Mouse (Mus musculus) testis, adult 2 months (tissue): ENCODE results near the gene Coq8b. TPM values are rescaled to one million over a fixed set of nuclear protein-coding genes. Genes with fewer than 3 reads are reported as not detected.

Source experiments
- H3K27ac ChIP-seq: fragments of 200-500 bp; 2 replicates; pipeline ENCODE4 v1.5.1; 2012; ENCODE audit warnings: low read depth, low read length; ENCODE audit not compliant: control insufficient read depth, insufficient read depth
- H3K27me3 ChIP-seq: fragments of 200-500 bp; 2 replicates; pipeline ENCODE4 v1.6.1; 2012; ENCODE audit warnings: mild to moderate bottlenecking, low read length, moderate library complexity; ENCODE audit not compliant: control insufficient read depth, insufficient read depth
- H3K36me3 ChIP-seq: fragments of 200-500 bp; 2 replicates; pipeline ENCODE4 v1.6.1; 2012; ENCODE audit warnings: mild to moderate bottlenecking, low read length; ENCODE audit not compliant: control insufficient read depth, insufficient read depth
- H3K4me1 ChIP-seq: fragments of 200-500 bp; 2 replicates; pipeline ENCODE4 v1.6.1; 2012; ENCODE audit warnings: low read length; ENCODE audit not compliant: control insufficient read depth, insufficient read depth
- H3K4me3 ChIP-seq: fragments of 200-500 bp; 2 replicates; pipeline ENCODE4 v1.5.1; 2012; ENCODE audit warnings: low read depth, mild to moderate bottlenecking, low read length, moderate library complexity, mixed read lengths; ENCODE audit not compliant: control insufficient read depth
- CTCF ChIP-seq: fragments of 200-500 bp; IDR thresholded peaks from 2 replicates; pipeline ENCODE4 v1.5.1; 2012; ENCODE audit warnings: low read depth, mild to moderate bottlenecking, inconsistent platforms, low read length, moderate library complexity; ENCODE audit not compliant: control insufficient read depth, insufficient read depth, insufficient replicate concordance
- POLR2A ChIP-seq: fragments of 200-500 bp; IDR thresholded peaks from 2 replicates; pipeline ENCODE4 v1.6.1; 2012; ENCODE audit warnings: low read depth, mild to moderate bottlenecking, inconsistent platforms, low read length, moderate library complexity; ENCODE audit not compliant: control insufficient read depth
- polyA plus RNA-seq: library from polyadenylated mRNA; depleted of rRNA; stranded (reverse); fragments of >200 nt; gene quantifications from 2 replicates; pipeline ENCODE4 v1.2.3, GENCODE M21; 2012

The Coq8b gene
- polyA plus RNA-seq, 1 experiment = 33.7 TPM

DNA sequence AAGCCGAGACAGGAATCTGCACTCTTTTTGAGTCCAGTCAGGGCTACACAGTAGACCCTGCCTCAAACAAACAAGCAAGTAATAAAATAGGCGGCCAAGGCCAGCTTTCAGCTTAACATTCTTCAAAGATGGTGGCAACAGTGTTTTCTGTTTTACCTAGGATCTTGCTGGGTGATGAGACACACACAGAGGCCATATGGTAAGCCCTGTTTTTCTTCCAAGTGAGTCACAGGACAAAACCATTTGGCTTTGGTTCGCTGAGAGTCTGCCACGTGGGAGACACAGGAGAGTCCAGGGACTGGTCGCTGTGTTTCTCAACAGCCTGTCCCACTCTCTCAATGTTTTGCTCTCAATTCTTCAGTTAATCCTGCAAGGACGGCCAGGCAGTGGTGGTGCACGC, 14.2 kb upstream of the Coq8b start:
- Histone ChIP-seq H3K27ac (no peak overlapping the region), H3K4me3 (no peak overlapping the region), H3K27me3 (no peaks in the 10 kb centered on the region), H3K36me3 (peaks cover 5% of the 10 kb centered on the region), H3K4me1 (no peaks in the 10 kb centered on the region)
- TF ChIP-seq POLR2A = no peak
- no peak for TF ChIP-seq CTCF

DNA sequence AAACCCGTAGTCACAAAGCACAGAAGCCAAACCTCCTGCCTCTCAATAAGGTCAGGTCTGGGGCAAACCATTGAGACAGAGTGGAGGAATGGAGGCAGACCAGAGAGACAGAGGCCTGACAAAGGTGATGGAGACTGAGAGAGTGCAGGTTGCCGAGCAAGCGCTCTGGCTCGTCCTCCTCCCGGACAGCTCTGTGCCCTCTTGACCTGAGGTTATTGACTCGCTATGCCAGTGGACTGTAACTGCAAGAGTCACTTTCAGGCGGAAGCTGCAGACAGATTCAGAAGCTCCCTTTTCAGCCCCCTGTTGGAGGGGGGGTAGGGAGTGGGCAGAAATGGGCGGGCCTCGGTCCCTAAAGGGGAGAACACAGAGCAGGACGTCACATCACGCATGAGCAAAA, 12.9 kb upstream of the Coq8b start:
- Histone ChIP-seq H3K27ac (no peak overlapping the region), H3K4me3 (no peak overlapping the region), H3K36me3 (peaks cover 1% of the 10 kb centered on the region; the same call in 1 of the 2 replicates), H3K27me3 (no peaks in the 10 kb centered on the region), H3K4me1 (no peaks in the 10 kb centered on the region)
- TF ChIP-seq POLR2A (no peak), CTCF (no peak)

DNA sequence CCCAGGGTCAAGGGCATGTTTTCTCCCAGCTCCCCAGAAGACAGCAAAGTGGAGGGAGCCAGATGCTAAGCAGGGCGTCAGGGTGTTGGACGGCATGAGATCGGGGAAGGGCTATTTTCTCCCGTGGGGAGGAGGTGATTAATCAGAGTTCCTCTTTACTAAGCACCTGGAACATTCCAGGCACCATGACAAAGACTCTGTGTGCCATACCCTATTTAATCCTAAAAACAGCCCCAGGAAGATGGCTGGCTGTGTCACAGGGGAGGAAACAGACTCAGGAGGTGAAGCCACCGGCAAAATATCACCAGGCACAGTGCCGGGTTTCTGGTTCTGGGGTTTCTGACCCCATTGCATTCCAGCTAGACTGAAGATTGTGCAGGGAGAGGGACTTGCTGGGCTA, 10.9 kb upstream of the Coq8b start:
- H3K27me3 ChIP-seq = no peaks in the 10 kb centered on the region
- no peak for TF ChIP-seq POLR2A
- no peak for TF ChIP-seq CTCF
- peaks cover 3% of the 10 kb centered on the region for H3K4me1 ChIP-seq
- H3K4me3 ChIP-seq = no peak overlapping the region
- no peak overlapping the region for H3K27ac ChIP-seq
- H3K36me3 ChIP-seq = no peaks in the 10 kb centered on the region; the same call in 1 of the 2 replicates

DNA sequence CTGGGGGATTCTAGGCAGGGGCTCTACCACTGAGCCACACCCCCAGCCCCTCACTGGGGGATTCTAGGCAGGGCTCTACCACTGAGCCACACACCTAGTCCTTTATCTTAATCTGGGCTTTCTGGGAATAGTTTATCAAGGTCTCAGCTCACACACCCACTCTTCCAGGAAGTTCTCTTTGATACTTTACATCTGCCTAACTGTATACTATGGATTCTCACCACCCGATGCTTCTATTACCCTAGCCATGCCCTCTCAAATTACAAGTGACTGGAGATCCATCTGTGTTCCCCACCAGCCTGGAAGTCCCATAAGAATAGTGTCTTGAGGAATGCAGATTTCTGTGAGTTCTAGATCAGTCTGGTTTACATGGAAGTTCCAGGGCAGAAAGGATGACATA, 10.3 kb upstream of the Coq8b start:
- H3K36me3 ChIP-seq = no peaks in the 10 kb centered on the region; the same call in 1 of the 2 replicates
- H3K4me3 ChIP-seq = no peak overlapping the region
- no peak overlapping the region for H3K27ac ChIP-seq
- no peaks in the 10 kb centered on the region for H3K27me3 ChIP-seq
- TF ChIP-seq POLR2A (no peak), CTCF (no peak)
- peaks cover 9% of the 10 kb centered on the region for H3K4me1 ChIP-seq

DNA sequence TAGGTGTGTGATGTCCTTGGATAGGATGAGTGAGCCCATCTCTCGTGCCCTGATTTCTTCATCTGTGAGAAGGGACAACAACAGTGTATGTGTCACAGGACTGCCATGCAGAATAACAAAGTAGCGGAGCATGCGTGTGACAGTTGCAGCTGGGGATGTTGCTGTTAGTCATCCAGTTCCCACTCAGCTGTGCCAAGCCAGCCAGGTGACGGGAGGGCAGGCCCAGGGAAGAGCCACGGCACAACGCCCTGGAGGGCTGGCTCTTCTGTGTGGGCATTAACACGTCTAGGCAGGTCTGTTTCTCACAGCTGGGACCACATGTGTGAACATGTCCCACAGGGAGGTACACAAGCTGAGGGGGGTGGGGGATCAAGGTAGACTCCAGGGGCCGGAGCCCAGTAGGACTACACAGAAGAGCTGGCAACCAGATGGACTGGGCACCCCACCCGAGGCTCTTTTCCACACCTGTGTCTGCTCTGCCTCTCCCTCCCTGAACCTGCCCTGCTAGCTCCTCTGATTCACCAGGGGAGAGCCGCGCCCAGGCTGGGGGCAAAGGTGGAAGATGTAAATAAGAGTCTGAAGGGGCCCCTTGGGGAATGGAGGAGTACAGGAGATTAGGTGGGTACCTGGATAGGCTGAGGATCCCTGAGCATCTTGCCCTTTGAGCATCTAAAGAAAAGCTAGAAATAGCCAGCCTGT, 7.8 kb upstream of the Coq8b start:
- H3K4me1 ChIP-seq = peaks cover 16% of the 10 kb centered on the region
- H3K27ac ChIP-seq = no peak overlapping the region
- no peak overlapping the region for H3K4me3 ChIP-seq

DNA sequence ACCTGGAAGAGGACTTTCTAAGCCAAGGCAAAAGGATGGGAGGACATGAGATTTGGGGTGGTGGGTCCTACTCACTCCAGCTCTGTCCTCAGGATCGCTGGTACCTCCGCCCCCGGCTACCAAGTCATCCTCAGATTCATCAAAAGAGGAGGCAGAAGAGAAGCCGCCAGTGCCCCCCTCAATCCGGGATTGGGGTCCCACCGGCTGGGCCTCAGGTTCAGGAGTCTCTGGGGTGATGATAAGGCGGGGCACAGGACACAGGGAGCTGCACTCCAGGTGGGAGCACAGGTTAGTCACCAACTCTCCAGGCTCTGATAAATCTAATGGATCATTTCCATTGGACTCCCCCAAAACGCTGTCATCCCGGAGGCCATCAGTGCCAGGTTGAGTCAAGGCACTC, 5.5 kb upstream of the Coq8b start:
- Histone ChIP-seq H3K4me1 (peaks cover 16% of the 10 kb centered on the region), H3K36me3 (no peaks in the 10 kb centered on the region), H3K4me3 (peak overlapping the region; percentile 79), H3K27me3 (no peaks in the 10 kb centered on the region), H3K27ac (no peak overlapping the region)
- no peak for TF ChIP-seq POLR2A
- no peak for TF ChIP-seq CTCF

More for the DNA sequence above, 7.8 kb upstream of the Coq8b start:
- Histone ChIP-seq H3K27me3 (no peaks in the 10 kb centered on the region), H3K36me3 (no peaks in the 10 kb centered on the region)
- TF ChIP-seq POLR2A (no peak), CTCF (no peak)

DNA sequence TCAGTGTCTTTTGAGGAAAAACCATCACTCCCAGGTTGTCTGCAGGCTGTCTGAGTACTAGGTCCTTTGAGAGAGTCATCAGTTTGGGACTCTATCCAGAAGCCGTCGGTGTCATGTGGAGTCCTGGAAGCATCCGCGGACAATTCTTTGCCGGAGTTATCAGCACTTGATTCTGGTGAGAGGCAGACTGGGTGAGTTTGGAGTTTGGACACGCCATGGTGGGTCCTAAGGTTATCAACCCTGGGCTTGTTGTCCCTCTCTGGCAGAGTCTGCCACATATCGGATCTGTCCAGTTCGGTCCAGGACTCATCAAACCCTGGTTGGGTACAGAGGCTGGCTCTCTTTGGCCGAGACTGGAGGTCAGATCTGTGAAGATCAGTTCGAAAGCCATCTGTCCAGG, 5.1 kb upstream of the Coq8b start:
- no peak for TF ChIP-seq POLR2A
- TF ChIP-seq CTCF = no peak
- H3K4me1 ChIP-seq = peaks cover 19% of the 10 kb centered on the region
- peak overlapping the region; percentile 58 for H3K27ac ChIP-seq
- no peaks in the 10 kb centered on the region for H3K27me3 ChIP-seq
- peak overlapping the region; percentile 79 for H3K4me3 ChIP-seq
- no peaks in the 10 kb centered on the region for H3K36me3 ChIP-seq

DNA sequence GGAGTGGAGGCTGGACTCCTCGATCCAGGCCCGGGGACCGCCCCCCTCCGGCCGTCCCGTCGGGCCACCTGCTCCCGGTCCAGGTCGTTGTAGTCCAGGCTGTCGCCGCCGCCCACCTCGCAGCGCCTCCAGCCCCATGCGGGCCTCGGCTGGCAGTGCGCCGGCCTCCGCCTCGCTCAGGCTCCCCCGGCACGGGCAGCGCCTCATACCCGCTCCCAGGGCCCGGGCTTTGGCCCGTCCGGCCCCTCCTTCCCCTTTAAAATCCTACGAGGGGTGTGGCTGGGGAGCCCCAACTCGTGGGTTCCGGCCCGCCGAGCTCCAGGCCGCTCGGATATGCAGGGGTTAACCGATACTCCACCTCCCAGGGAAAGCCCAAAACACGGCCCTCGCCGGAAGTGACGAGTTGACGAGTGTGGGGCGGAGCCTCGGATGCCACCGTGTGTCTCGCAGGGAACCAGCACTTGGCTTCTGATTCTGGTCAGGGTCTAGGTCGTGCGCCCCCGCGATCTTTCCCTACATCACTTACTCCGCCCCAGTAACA, 4.5 kb upstream of the Coq8b start, which contains the start of gene Itpkc:
Itpkc (minus strand) TSS at position 381 of the 541 bp plus-strand sequence.
- Histone ChIP-seq H3K27me3 (no peaks in the 10 kb centered on the region), H3K4me1 (peaks cover 23% of the 10 kb centered on the region), H3K27ac (peak within 1 kb of the TSS; percentile 58), H3K4me3 (peak within 1 kb of the TSS; percentile 79), H3K36me3 (no peaks in the 10 kb centered on the region)
- no peak for TF ChIP-seq CTCF
- peak; percentile 95 for TF ChIP-seq POLR2A
